Mouse (Mus musculus): ENCODE results near the gene Slc31a2. TPM values are rescaled to one million over a fixed set of nuclear protein-coding genes. Genes with fewer than 3 reads are reported as not detected.

Slc31a2 gene
- 4.0 to 5.7 TPM (median 4.8 TPM) in 4 replicates for total RNA-seq (2023; ENCODE audit: inconsistent age)

DNA sequence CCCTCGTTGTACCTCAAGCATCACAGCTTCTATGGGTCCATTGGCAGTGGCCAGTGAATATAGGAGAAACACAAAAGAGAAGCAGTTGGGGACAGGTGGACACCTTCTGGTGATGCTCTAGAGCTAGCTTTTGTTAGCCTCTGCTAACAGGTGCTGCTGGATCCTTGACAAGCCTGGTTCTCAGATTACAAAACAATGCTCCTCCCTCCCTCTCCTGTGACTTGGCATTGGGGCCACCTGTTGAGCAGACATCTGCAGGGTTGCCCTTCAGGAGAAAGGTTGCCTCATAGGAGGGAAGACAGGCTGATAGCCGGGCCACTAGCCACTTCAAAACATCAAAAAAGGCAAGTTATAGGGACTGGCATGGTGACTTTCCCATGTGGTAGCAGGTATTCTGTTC, at the start of gene Slc31a2:
TSS of gene Slc31a2 (plus strand) at position 287 of the 400 bp plus-strand sequence.

DNA sequence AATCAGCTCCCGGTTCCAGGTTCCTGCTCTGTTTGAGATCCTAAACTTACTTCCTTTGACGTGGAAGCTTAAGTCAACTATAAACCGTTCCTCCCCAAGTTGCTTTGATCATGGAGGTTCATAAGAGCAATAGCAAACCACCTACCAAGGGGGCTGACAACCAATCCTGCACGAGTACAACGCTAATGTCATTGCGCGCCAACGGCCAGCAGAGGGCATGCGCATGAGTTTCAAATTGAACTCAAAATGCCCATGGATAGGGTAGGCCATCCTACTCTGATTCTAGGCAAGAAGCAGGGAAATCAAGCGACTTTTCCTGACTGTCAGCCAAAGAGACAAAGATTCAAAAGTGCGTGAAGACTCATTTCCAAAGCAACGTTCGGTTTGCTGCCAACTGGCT, 31.6 kb upstream of the Slc31a2 start, which contains the start of gene Zfp37:
TSS of gene Zfp37 (minus strand) at position 279 of the 400 bp plus-strand sequence.

Other genes with a start within 250 kb of the Slc31a2 start
- not detected in 4 replicates for gene Mup20, start 208.4 kb upstream of the Slc31a2 start, total RNA-seq (2023; ENCODE audit: inconsistent age)
- not detected in 4 replicates for gene Mup3, start 175.2 kb upstream of the Slc31a2 start, total RNA-seq (2023; ENCODE audit: inconsistent age)
- gene Mup21, start 111.7 kb upstream of the Slc31a2 start, total RNA-seq (2023; ENCODE audit: inconsistent age): not detected in 4 replicates
- not detected in 4 replicates for gene Zfp37, start 31.5 kb upstream of the Slc31a2 start, total RNA-seq (2023; ENCODE audit: inconsistent age)
- gene Fkbp15, start 98.0 kb downstream of the Slc31a2 start, total RNA-seq (2023; ENCODE audit: inconsistent age): 101 to 103 TPM (median 102 TPM) in 4 replicates
- gene Slc31a1, start 98.2 kb downstream of the Slc31a2 start, total RNA-seq (2023; ENCODE audit: inconsistent age): 11.6 to 13.2 TPM (median 12.1 TPM) in 4 replicates
- gene Cdc26, start 146.1 kb downstream of the Slc31a2 start, total RNA-seq (2023; ENCODE audit: inconsistent age): 45.3 to 57.5 TPM (median 53.3 TPM) in 4 replicates
- 22.3 to 30.1 TPM (median 25.6 TPM) in 4 replicates for gene Prpf4, start 146.2 kb downstream of the Slc31a2 start, total RNA-seq (2023; ENCODE audit: inconsistent age)
- gene Rnf183, start 172.7 kb downstream of the Slc31a2 start, total RNA-seq (2023; ENCODE audit: inconsistent age): not detected in 4 replicates
- 0.58 to 0.84 TPM in 2 of 4 replicates, not detected in the others for gene Wdr31, start 208.3 kb downstream of the Slc31a2 start, total RNA-seq (2023; ENCODE audit: inconsistent age)
- gene Bspry, start 217.5 kb downstream of the Slc31a2 start, total RNA-seq (2023; ENCODE audit: inconsistent age): 7.4 to 11.3 TPM (median 10.2 TPM) in 4 replicates
- gene Hdhd3, start 240.9 kb downstream of the Slc31a2 start, total RNA-seq (2023; ENCODE audit: inconsistent age): 0.42 to 1.2 TPM in 2 of 4 replicates, not detected in the others

Data from B cell, adult (primary cell).